Mouse (Mus musculus) NIH3T3 (cell line): Measurements from ENCODE around the gene 1700040F15Rik.
"Not testable (repeated sequence)": the region's sequence is repeated elsewhere in the genome, so short reads cannot be mapped to it uniquely, and the experiment has no call there.

Experiments
- DNase-seq: peaks from one replicate; pipeline ENCODE4 v3.0.0-alpha.2; 2012; ENCODE audit warnings: low read depth

The 1700040F15Rik gene

DNA sequence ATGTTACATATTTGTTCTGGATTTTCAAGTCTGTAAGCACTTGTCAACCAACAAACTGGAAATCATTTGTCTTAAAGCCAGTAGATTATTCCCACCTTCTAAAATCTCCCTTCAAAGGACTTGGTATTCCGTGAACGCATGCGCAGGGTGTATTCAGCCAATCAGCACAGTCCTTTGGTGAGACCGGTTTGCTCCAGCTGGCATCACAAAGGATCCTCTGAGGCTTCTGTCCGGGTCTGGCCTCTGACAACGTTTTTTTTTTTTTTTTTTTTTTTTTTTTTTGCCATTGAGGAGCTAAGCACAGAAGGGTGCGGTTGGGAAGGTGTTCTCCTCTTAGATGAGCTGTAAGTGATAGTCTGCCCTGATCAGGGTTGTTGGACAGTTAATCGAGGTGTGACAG, at the start of gene 1700040F15Rik:
1700040F15Rik (plus strand) TSS at position 301 of the 400 bp plus-strand sequence.
- DNase-seq = not testable (repeated sequence)
